9 mouse cellular contexts compared by ENCODE assay signal in the genomic region with DNA sequence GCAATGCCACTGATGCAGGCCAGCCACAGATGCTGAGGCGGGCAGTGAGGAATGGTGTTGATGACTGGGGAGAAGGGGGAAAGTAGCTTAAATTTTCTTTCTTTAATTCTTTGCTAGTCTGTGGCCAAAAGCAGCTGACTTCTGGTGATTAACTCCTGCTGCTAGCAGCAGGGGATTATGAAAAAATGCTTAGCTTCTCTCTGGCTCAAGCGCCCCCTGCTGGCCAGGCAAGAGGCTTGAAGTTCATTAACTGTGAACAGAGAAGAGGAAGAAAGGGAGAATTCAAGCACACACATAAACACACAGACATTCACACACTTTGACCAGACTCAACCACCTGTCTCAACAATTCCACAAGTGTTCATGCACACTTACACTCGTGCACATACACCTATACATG. TPM values are rescaled to one million over a fixed set of nuclear protein-coding genes. Genes with fewer than 3 reads are reported as not detected.
DNase-seq lines count a peak whose midpoint lies in the region; ATAC-seq and TF ChIP-seq lines count a peak whose summit lies in the region.
"Had no signal": no experiment of that assay in that cellular context is flagged by ENCODE, and none has a peak within 500 bp of the region (broad histone marks: within the 10 kb centered on the region; RNA-seq: fewer than 3 reads in every experiment).

No protein-coding gene starts in this region.

- no peaks in the 10 kb centered on the region for H3K27me3 ChIP-seq in intestine, postnatal 0 days (replicated peaks; ENCODE audit: control insufficient read depth, insufficient read depth, low read length)
- no peaks in the 10 kb centered on the region for H3K27me3 ChIP-seq in intestine, embryonic 15.5 days (replicated peaks)
- H3K27me3 ChIP-seq in CH12.LX (replicated peaks) = peaks cover 79% of the 10 kb centered on the region
- H3K27me3 ChIP-seq in MEL (ENCODE audit: control insufficient read depth in 1 of 2, insufficient read depth in 2 of 2, low read length in 2 of 2) = no peaks in the 10 kb centered on the region

- H3K36me3 ChIP-seq in intestine, postnatal 0 days (ENCODE audit: control insufficient read depth, insufficient read depth) = no peaks in the 10 kb centered on the region
- no peaks in the 10 kb centered on the region for H3K36me3 ChIP-seq in intestine, embryonic 15.5 days
- H3K36me3 ChIP-seq in CH12.LX (replicated peaks in 1 of 2; ENCODE audit: control insufficient read depth in 1 of 2, insufficient read depth in 1 of 2, low read length in 1 of 2) = no peaks in the 10 kb centered on the region
- H3K36me3 ChIP-seq in MEL (ENCODE audit: control insufficient read depth in 1 of 2, insufficient read depth in 2 of 2, low read length in 2 of 2) = no peaks in the 10 kb centered on the region

- no peak for ATAC-seq in intestine, postnatal 0 days
- no peak for ATAC-seq in intestine, embryonic 15.5 days

- DNase-seq in CH12.LX (ENCODE audit: extremely low read depth) (peak; percentile 48), MEL (ENCODE audit: low read depth, low spot score) (peak; percentile 39)
- peak; percentile 17 for DNase-seq in embryo, embryonic 9.5 days (ENCODE audit: extremely low spot score)
- peak; percentile 13 to 32 for DNase-seq in lung, adult 18-20 months
- DNase-seq in thymus, postnatal 25 days = peak; percentile 14

- H3K4me3 ChIP-seq in intestine, postnatal 0 days (ENCODE audit: low read depth, low read length) = no peak overlapping the region
- no peak overlapping the region for H3K4me3 ChIP-seq in intestine, embryonic 15.5 days (replicated peaks)
- H3K4me3 ChIP-seq in CH12.LX (replicated peaks in 1 of 3; ENCODE audit: low read depth in 2 of 3, low read length in 2 of 3, poor library complexity in 1 of 3) (no peak overlapping the region), MEL (ENCODE audit: control insufficient read depth in 1 of 2, insufficient read depth in 1 of 2, low read depth in 2 of 2, low read length in 2 of 2) (no peak overlapping the region)
- H3K4me3 ChIP-seq: megakaryocyte, embryonic 14.5 days had no signal

- no peak overlapping the region for H3K27ac ChIP-seq in intestine, postnatal 0 days (ENCODE audit: low read depth, low read length)
- H3K27ac ChIP-seq in intestine, embryonic 15.5 days = no peak overlapping the region
- H3K27ac ChIP-seq in CH12.LX (ENCODE audit: insufficient read depth, low read depth) (no peak overlapping the region), MEL (ENCODE audit: control insufficient read depth, low read depth, low read length) (no peak overlapping the region)

- H3K4me1 ChIP-seq in intestine, postnatal 0 days (replicated peaks; ENCODE audit: control insufficient read depth, insufficient read depth, low read length) = no peaks in the 10 kb centered on the region
- H3K4me1 ChIP-seq in intestine, embryonic 15.5 days (replicated peaks) = no peaks in the 10 kb centered on the region
- H3K4me1 ChIP-seq in CH12.LX (ENCODE audit: control insufficient read depth in 1 of 2, insufficient read depth in 2 of 2) = no peaks in the 10 kb centered on the region
- no peaks in the 10 kb centered on the region for H3K4me1 ChIP-seq in MEL (ENCODE audit: control insufficient read depth in 1 of 2, insufficient read depth in 2 of 2, low read length in 2 of 2)
- H3K4me1 ChIP-seq: megakaryocyte, embryonic 14.5 days had no signal

- in situ Hi-C loops in CH12.LX (cut with MboI; ENCODE audit: low pct_ligation_motif_present, low pct_unique_long_range_greater_than_20kb, low sequenced_read_pairs) = no loop called here

- H3K4me2 ChIP-seq in intestine, postnatal 0 days (replicated peaks; ENCODE audit: low read depth) = no peak overlapping the region
- no peak overlapping the region for H3K4me2 ChIP-seq in intestine, embryonic 15.5 days (replicated peaks)
- H3K4me2 ChIP-seq in CH12.LX (ENCODE audit: insufficient read depth, low read depth, poor library complexity, severe bottlenecking) = no peak overlapping the region

- no peak for TF ChIP-seq POLR2A in CH12.LX (IDR thresholded peaks at IDR 0.05; ENCODE audit: low read depth, low read length)
- TF ChIP-seq POLR2A in MEL (IDR thresholded peaks at IDR 0.05; ENCODE audit: control insufficient read depth in 1 of 2, insufficient read depth in 1 of 2, low read depth in 1 of 2, low read length in 2 of 2, poor library complexity in 1 of 2) = no peak

- TF ChIP-seq RAD21 in CH12.LX (IDR thresholded peaks at IDR 0.05; ENCODE audit: low read depth, low read length) (peak; percentile 21), MEL (IDR thresholded peaks at IDR 0.05; ENCODE audit: low read depth, low read length) (peak; percentile 9; the same call in 1 of the 2 replicates)

- H3K79me2 ChIP-seq in CH12.LX (replicated peaks; ENCODE audit: control insufficient read depth, extremely low read depth, insufficient read depth, poor library complexity, severe bottlenecking) (no peaks in the 10 kb centered on the region), MEL (ENCODE audit: control insufficient read depth, insufficient read depth, low read length, poor library complexity) (no peaks in the 10 kb centered on the region)

- WGBS in intestine, postnatal 0 days = 35% methylated on average over 3 of the region's 3 CpGs
- 41% methylated on average over 3 of the region's 3 CpGs for WGBS in intestine, embryonic 15.5 days

- TF ChIP-seq CTCF in intestine, postnatal 0 days (IDR thresholded peaks at IDR 0.05; ENCODE audit: low read depth) = peak; percentile 72
- TF ChIP-seq CTCF in CH12.LX (conservative IDR thresholded peaks at IDR 0.05 in 1 of 2, IDR thresholded peaks at IDR 0.05 in 1 of 2; ENCODE audit: low read depth in 2 of 2, low read length in 2 of 2) (peak; percentile 75 to 79; a peak in 3 of 4 replicates), MEL (IDR thresholded peaks at IDR 0.05 in 2 of 3, conservative IDR thresholded peaks at IDR 0.05 in 1 of 3; ENCODE audit: control insufficient read depth in 1 of 3, insufficient read depth in 1 of 3, low read depth in 2 of 3, low read length in 3 of 3, poor library complexity in 1 of 3, severe bottlenecking in 1 of 3) (peak; percentile 66 to 82 (median 71))

- no peak for TF ChIP-seq EP300 in CH12.LX (IDR thresholded peaks at IDR 0.05; ENCODE audit: low read length)
- no peak for TF ChIP-seq EP300 in MEL (IDR thresholded peaks at IDR 0.05; ENCODE audit: low read depth in 1 of 2, low read length in 2 of 2)

- no peak overlapping the region for H3K9ac ChIP-seq in intestine, postnatal 0 days (ENCODE audit: low read depth, low read length)
- H3K9ac ChIP-seq in intestine, embryonic 15.5 days = no peak overlapping the region
- H3K9ac ChIP-seq in CH12.LX (ENCODE audit: insufficient read depth, low read depth) (no peak overlapping the region), MEL (ENCODE audit: control insufficient read depth, low read depth, low read length, poor library complexity, severe bottlenecking) (no peak overlapping the region)

- dilution Hi-C loops in CH12.LX (cut with MboI; ENCODE audit: extremely low pct_ligation_motif_present, extremely low pct_unique_long_range_greater_than_20kb, low sequenced_read_pairs) = no loop called here

- no peaks in the 10 kb centered on the region for H3K9me3 ChIP-seq in intestine, postnatal 0 days (ENCODE audit: control insufficient read depth)
- no peaks in the 10 kb centered on the region for H3K9me3 ChIP-seq in intestine, embryonic 15.5 days
- H3K9me3 ChIP-seq in CH12.LX (replicated peaks; ENCODE audit: low read length) = peaks cover 12% of the 10 kb centered on the region
- no peaks in the 10 kb centered on the region for H3K9me3 ChIP-seq in MEL (replicated peaks; ENCODE audit: insufficient read depth, low read length)

TF ChIP-seq in CH12.LX, 34 proteins besides CTCF, POLR2A, EP300 and RAD21 (continues in another document):
- TF ChIP-seq SMC3 (IDR thresholded peaks at IDR 0.05; ENCODE audit: low read depth, low read length) = peak; percentile 49
- TF ChIP-seq ZNF384 (IDR thresholded peaks at IDR 0.05; ENCODE audit: low read depth, low read length) = peak; percentile 75

TF ChIP-seq in MEL, 35 proteins besides CTCF, POLR2A, EP300 and RAD21 (continues in another document):
- TF ChIP-seq SMC3 (IDR thresholded peaks at IDR 0.05; ENCODE audit: low read depth, low read length) = peak; percentile 45

RNA-seq across cellular contexts. Expression of a gene that starts 4.0 kb away (rescaled TPM):
- not detected in 2 replicates for polyA plus RNA-seq in intestine, postnatal 0 days (2015; fragmentation: Nextera tagmentation; extraction: Ambion mirVana)
- not detected in 2 replicates for polyA plus RNA-seq in intestine, embryonic 15.5 days (2015; fragmentation: Nextera tagmentation; extraction: Ambion mirVana)
- total RNA-seq in CH12.LX (2012; rRNA removed) (not detected in 2 replicates), CH12.LX (2014; rRNA removed) (not detected in 2 replicates), MEL (2012; rRNA removed) (not detected in 2 replicates)
- polyA plus RNA-seq in CH12.LX (2012; ENCODE audit: insufficient read length, low read depth) (not detected in 2 replicates), MEL (2012; ENCODE audit: insufficient read depth in 1 of 2, insufficient read length in 2 of 2, low read depth in 1 of 2, low replicate concordance in 2 of 2, missing spikeins in 1 of 2) (not detected)
- total RNA-seq: gastrocnemius, postnatal 4 days had no signal

RNA-seq across cellular contexts. Expression of a gene that starts 15.8 kb away (rescaled TPM):
- not detected in 2 replicates for polyA plus RNA-seq in intestine, postnatal 0 days (2015; fragmentation: Nextera tagmentation; extraction: Ambion mirVana)
- polyA plus RNA-seq in intestine, embryonic 15.5 days (2015; fragmentation: Nextera tagmentation; extraction: Ambion mirVana) = not detected in 2 replicates
- total RNA-seq in CH12.LX (2012; rRNA removed) (not detected in 2 replicates), CH12.LX (2014; rRNA removed) (not detected in 2 replicates), MEL (2012; rRNA removed) (not detected in 2 replicates)
- polyA plus RNA-seq in CH12.LX (2012; ENCODE audit: insufficient read length, low read depth) (not detected in 2 replicates), MEL (2012; ENCODE audit: insufficient read depth in 1 of 2, insufficient read length in 2 of 2, low read depth in 1 of 2, low replicate concordance in 2 of 2, missing spikeins in 1 of 2) (not detected)
- total RNA-seq: gastrocnemius, postnatal 4 days had no signal

RNA-seq across cellular contexts. Expression of a gene that starts 28.3 kb away (rescaled TPM):
- polyA plus RNA-seq in intestine, postnatal 0 days (2015; fragmentation: Nextera tagmentation; extraction: Ambion mirVana) = not detected in 2 replicates
- not detected in 2 replicates for polyA plus RNA-seq in intestine, embryonic 15.5 days (2015; fragmentation: Nextera tagmentation; extraction: Ambion mirVana)
- total RNA-seq in CH12.LX (2012; rRNA removed) (not detected in 2 replicates), CH12.LX (2014; rRNA removed) (not detected in 2 replicates), MEL (2012; rRNA removed) (not detected in 2 replicates)
- polyA plus RNA-seq in CH12.LX (2012; ENCODE audit: insufficient read length, low read depth) (not detected in 2 replicates), MEL (2012; ENCODE audit: insufficient read depth in 1 of 2, insufficient read length in 2 of 2, low read depth in 1 of 2, low replicate concordance in 2 of 2, missing spikeins in 1 of 2) (not detected)
- total RNA-seq: gastrocnemius, postnatal 4 days had no signal

RNA-seq across cellular contexts. Expression of a gene that starts 32.2 kb away (rescaled TPM):
- polyA plus RNA-seq in intestine, postnatal 0 days (2015; fragmentation: Nextera tagmentation; extraction: Ambion mirVana) = 3.7 and 29.4 TPM in 2 replicates
- 0.25 and 8.3 TPM in 2 replicates for polyA plus RNA-seq in intestine, embryonic 15.5 days (2015; fragmentation: Nextera tagmentation; extraction: Ambion mirVana)
- total RNA-seq in CH12.LX (2012; rRNA removed) (not detected in 2 replicates), CH12.LX (2014; rRNA removed) (not detected in 2 replicates), MEL (2012; rRNA removed) (not detected in 2 replicates)
- polyA plus RNA-seq in CH12.LX (2012; ENCODE audit: insufficient read length, low read depth) (not detected in 2 replicates), MEL (2012; ENCODE audit: insufficient read depth in 1 of 2, insufficient read length in 2 of 2, low read depth in 1 of 2, low replicate concordance in 2 of 2, missing spikeins in 1 of 2) (not detected)
- total RNA-seq: gastrocnemius, postnatal 4 days had no signal
